Mouse (Mus musculus) forebrain, postnatal 0 days (tissue): ENCODE results near the gene Tom1. TPM values are rescaled to one million over a fixed set of nuclear protein-coding genes. Genes with fewer than 3 reads are reported as not detected.

Source experiments
- ATAC-seq: fragments of 200-750 bp; cut with Nextera tagmentation; 2 replicates; pipeline ENCODE4 v1.8.0; 2017; ENCODE audit warnings: mild to moderate bottlenecking, moderate library complexity
- DNase-seq: peaks from one replicate; pipeline ENCODE4 v3.0.0-alpha.2; 2015
- H3K27ac ChIP-seq: fragments of 300-500 bp; sonication (generic); 2 replicates; pipeline ENCODE4 v1.5.1; 2014; ENCODE audit warnings: low read depth, mild to moderate bottlenecking, antibody characterized with exemption, low read length, moderate library complexity, mixed read lengths
- H3K27me3 ChIP-seq: fragments of 300-500 bp; sonication (generic); 2 replicates; pipeline ENCODE4 v1.6.1; 2014; ENCODE audit warnings: mild to moderate bottlenecking, low read length, mixed read lengths; ENCODE audit not compliant: insufficient read depth
- H3K36me3 ChIP-seq: fragments of 300-500 bp; sonication (generic); 2 replicates; pipeline ENCODE4 v1.6.1; 2014; ENCODE audit warnings: mild to moderate bottlenecking, moderate library complexity; ENCODE audit not compliant: insufficient read depth
- H3K4me1 ChIP-seq: fragments of 300-500 bp; sonication (generic); 2 replicates; pipeline ENCODE4 v1.6.1; 2014; ENCODE audit warnings: antibody characterized with exemption; ENCODE audit not compliant: insufficient read depth
- H3K4me2 ChIP-seq: fragments of 300-500 bp; sonication (generic); 2 replicates; pipeline ENCODE4 v1.6.1; 2014; ENCODE audit warnings: low read depth, mild to moderate bottlenecking, moderate library complexity
- H3K4me3 ChIP-seq: fragments of 300-500 bp; sonication (generic); 2 replicates; pipeline ENCODE4 v1.5.1; 2014; ENCODE audit warnings: low read depth, low read length, mixed read lengths
- H3K9ac ChIP-seq: fragments of 300-500 bp; sonication (generic); 2 replicates; pipeline ENCODE4 v1.6.1; 2014; ENCODE audit warnings: mild to moderate bottlenecking
- H3K9me3 ChIP-seq: fragments of 300-500 bp; sonication (generic); 2 replicates; pipeline ENCODE4 v1.6.1; 2016; ENCODE audit warnings: low read length
- CTCF ChIP-seq: sonication (generic); IDR thresholded peaks from 2 replicates; pipeline ENCODE4 v1.5.1; 2016; ENCODE audit warnings: antibody characterized with exemption, control low read depth, low read depth
- WGBS: fragments of 180-500 bp; shearing (Covaris S2); extraction: QIAGEN DNeasy Blood & Tissue Kit; methylation state at CpG from one replicate; pipeline ENCODE4 v1.1.7; 2014; 5-methylcytosine and 5-hydroxymethylcytosine counted together
- polyA plus RNA-seq: library from polyadenylated mRNA; unstranded; fragments of >200 nt; fragmentation: Nextera tagmentation; extraction: Ambion mirVana; gene quantifications from 2 replicates; pipeline ENCODE4 v1.2.1, GENCODE M21; 2015
- total RNA-seq: library from RNA; depleted of rRNA; stranded (reverse); fragments of >200 nt; gene quantifications from 2 replicates; pipeline ENCODE4 v1.2.3, GENCODE M21; 2014

The Tom1 gene
- total and polyA plus RNA-seq, 2 experiments from 2014 or later: 24.6 to 35.9 TPM

- TF ChIP-seq CTCF: no peak
- 90% methylated on average over 3 of the region's 3 CpGs for WGBS
- ATAC-seq: no peak
- DNase-seq: no peak
- Histone ChIP-seq H3K4me1 (no peaks in the 10 kb centered on the region), H3K27me3 (no peaks in the 10 kb centered on the region), H3K4me3 (no peak overlapping the region), H3K9ac (no peak overlapping the region), H3K36me3 (peaks cover 46% of the 10 kb centered on the region), H3K9me3 (no peaks in the 10 kb centered on the region), H3K27ac (no peak overlapping the region), H3K4me2 (no peak overlapping the region)
Observed at GRCm38 (mm10) chr8:75023660-75024316, 9.7 kb upstream of the Tom1 start.

GRCm38 (mm10) chr8:75025809-75026208, 7.7 kb upstream of the Tom1 start:
- Histone ChIP-seq H3K27me3 (no peaks in the 10 kb centered on the region), H3K36me3 (peaks cover 61% of the 10 kb centered on the region), H3K27ac (no peak overlapping the region), H3K4me3 (no peak overlapping the region), H3K4me2 (no peak overlapping the region), H3K4me1 (no peaks in the 10 kb centered on the region), H3K9ac (no peak overlapping the region), H3K9me3 (no peaks in the 10 kb centered on the region)
- no peak for ATAC-seq
- DNase-seq: no peak
- WGBS: 97% methylated on average over 4 of the region's 4 CpGs
- TF ChIP-seq CTCF: no peak

GRCm38 (mm10) chr8:75030453-75031024, 3.0 kb upstream of the Tom1 start:
- no peak for TF ChIP-seq CTCF
- Histone ChIP-seq H3K27me3 (no peaks in the 10 kb centered on the region), H3K9ac (no peak overlapping the region), H3K36me3 (peaks cover 37% of the 10 kb centered on the region), H3K4me3 (no peak overlapping the region), H3K4me1 (peaks cover 6% of the 10 kb centered on the region; the same call in 1 of the 2 replicates), H3K4me2 (no peak overlapping the region), H3K9me3 (no peaks in the 10 kb centered on the region), H3K27ac (no peak overlapping the region)
- DNase-seq: no peak
- WGBS: 91% methylated on average over 3 of the region's 3 CpGs
- ATAC-seq: no peak

- H3K4me2 ChIP-seq: peak overlapping the region; percentile 86
- peaks cover 6% of the 10 kb centered on the region; the same call in 1 of the 2 replicates for H3K4me1 ChIP-seq
- no peak for TF ChIP-seq CTCF
- H3K9ac ChIP-seq: peak overlapping the region; percentile 69; the same call in 1 of the 2 replicates
- peaks cover 25% of the 10 kb centered on the region for H3K36me3 ChIP-seq
- DNase-seq: no peak
- 68% methylated on average over 5 of the region's 5 CpGs for WGBS
- H3K9me3 ChIP-seq: no peaks in the 10 kb centered on the region
- H3K27me3 ChIP-seq: no peaks in the 10 kb centered on the region
- peak overlapping the region; percentile 65 for H3K4me3 ChIP-seq
- 0 out of 2 replicates have a peak overlapping the region, but pooled peaks have one; percentile 79 for H3K27ac ChIP-seq
- no peak for ATAC-seq
Observed at GRCm38 (mm10) chr8:75032961-75033360, 544 bp upstream of the Tom1 start.

GRCm38 (mm10) chr8:75034285-75034684, 780 bp downstream of the Tom1 start:
- no peaks in the 10 kb centered on the region for H3K9me3 ChIP-seq
- peak overlapping the region; percentile 61 for H3K9ac ChIP-seq
- H3K27me3 ChIP-seq: no peaks in the 10 kb centered on the region
- 0 out of 2 replicates have a peak overlapping the region, but pooled peaks have one; percentile 10 for H3K27ac ChIP-seq
- H3K4me1 ChIP-seq: peaks cover 6% of the 10 kb centered on the region; the same call in 1 of the 2 replicates
- peaks cover 16% of the 10 kb centered on the region for H3K36me3 ChIP-seq
- peak overlapping the region; percentile 86 for H3K4me2 ChIP-seq
- under 1% methylated on average over 17 of the region's 17 CpGs for WGBS
- ATAC-seq (peak; percentile 1), DNase-seq (no peak)
- H3K4me3 ChIP-seq: peak overlapping the region; percentile 65
- TF ChIP-seq CTCF: no peak

GRCm38 (mm10) chr8:75035640-75036039, 2.1 kb downstream of the Tom1 start:
- Histone ChIP-seq H3K4me2 (no peak overlapping the region), H3K4me1 (peaks cover 6% of the 10 kb centered on the region; the same call in 1 of the 2 replicates), H3K9ac (no peak overlapping the region), H3K4me3 (no peak overlapping the region), H3K27ac (no peak overlapping the region), H3K9me3 (no peaks in the 10 kb centered on the region), H3K27me3 (no peaks in the 10 kb centered on the region), H3K36me3 (peaks cover 6% of the 10 kb centered on the region; the same call in 1 of the 2 replicates)
- ATAC-seq (no peak), DNase-seq (no peak)
- TF ChIP-seq CTCF: no peak

GRCm38 (mm10) chr8:75038497-75038896, 5.0 kb downstream of the Tom1 start:
- Histone ChIP-seq H3K27ac (no peak overlapping the region), H3K27me3 (no peaks in the 10 kb centered on the region), H3K4me2 (no peak overlapping the region), H3K9me3 (no peaks in the 10 kb centered on the region), H3K4me3 (no peak overlapping the region), H3K9ac (no peak overlapping the region), H3K4me1 (peaks cover 6% of the 10 kb centered on the region; the same call in 1 of the 2 replicates), H3K36me3 (no peaks in the 10 kb centered on the region)
- no peak for DNase-seq
- TF ChIP-seq CTCF: no peak
- ATAC-seq: no peak
